Mouse (Mus musculus): ENCODE measurements around the gene Cuedc1. TPM values are rescaled to one million over a fixed set of nuclear protein-coding genes. Genes with fewer than 3 reads are reported as not detected.

Gene Cuedc1
- total RNA-seq, 2 experiments from 2014 or later: 32.4 to 43.1 TPM

- DNase-seq: no peak
Measured at GRCm38 (mm10) chr11:88083699-88084098, 14.2 kb upstream of the Cuedc1 start.

- DNase-seq: peak; percentile 94
Measured at GRCm38 (mm10) chr11:88086737-88087627, 10.9 kb upstream of the Cuedc1 start.

- no peak for DNase-seq
Measured at GRCm38 (mm10) chr11:88089150-88089549, 8.7 kb upstream of the Cuedc1 start.

- DNase-seq: no peak
Measured at GRCm38 (mm10) chr11:88090293-88090692, 7.6 kb upstream of the Cuedc1 start.

- no peak for DNase-seq
Measured at GRCm38 (mm10) chr11:88091949-88092348, 5.9 kb upstream of the Cuedc1 start.

- DNase-seq: no peak
Measured at GRCm38 (mm10) chr11:88097173-88097572, 685 bp upstream of the Cuedc1 start.

- DNase-seq: peak; percentile 88
Measured at GRCm38 (mm10) chr11:88098787-88099598, 1.1 kb downstream of the Cuedc1 start.

GRCm38 (mm10) chr11:88099599-88100023 is 1.8 kb downstream of the Cuedc1 start:
- peak; percentile 86 for DNase-seq

GRCm38 (mm10) chr11:88100170-88100569 is 2.3 kb downstream of the Cuedc1 start:
- DNase-seq: no peak

GRCm38 (mm10) chr11:88103214-88103941 is 5.5 kb downstream of the Cuedc1 start:
- DNase-seq: no peak

GRCm38 (mm10) chr11:88105494-88106291 is 7.8 kb downstream of the Cuedc1 start:
- peak; percentile 33 for DNase-seq

- DNase-seq: peak; percentile 40
Measured at GRCm38 (mm10) chr11:88106292-88106554, 8.4 kb downstream of the Cuedc1 start.

GRCm38 (mm10) chr11:88107365-88107764 is 9.5 kb downstream of the Cuedc1 start:
- DNase-seq: no peak

GRCm38 (mm10) chr11:88110031-88110594 is 12.3 kb downstream of the Cuedc1 start:
- no peak for DNase-seq

- DNase-seq: peak; percentile 57
Measured at GRCm38 (mm10) chr11:88112078-88112477, 14.2 kb downstream of the Cuedc1 start.

- DNase-seq: no peak
Measured at GRCm38 (mm10) chr11:88112677-88113333, 14.9 kb downstream of the Cuedc1 start.

- peak; percentile 52 for DNase-seq
Measured at GRCm38 (mm10) chr11:88113543-88114271, 15.8 kb downstream of the Cuedc1 start.

- DNase-seq: peak; percentile 63
Measured at GRCm38 (mm10) chr11:88114871-88115301, 17.0 kb downstream of the Cuedc1 start.

- no peak for DNase-seq
Measured at GRCm38 (mm10) chr11:88116568-88116967, 18.7 kb downstream of the Cuedc1 start.
